Mouse (Mus musculus): ENCODE results near the gene Tnxb.

GRCm38 (mm10) chr17:34626773-34627092 is 43.6 kb upstream of the Tnxb start:
- TF ChIP-seq CTCF (conservative IDR thresholded peaks at IDR 0.05; ENCODE audit: low read length) (no peak), NANOG (IDR thresholded peaks at IDR 0.05; ENCODE audit: borderline replicate concordance, low read length) (no peak), POU5F1 (IDR thresholded peaks at IDR 0.05; ENCODE audit: borderline replicate concordance, low read length) (no peak)

All from E14TG2a.4 (cell line).